Mouse (Mus musculus): ENCODE results near the gene Xpr1. TPM values are rescaled to one million over a fixed set of nuclear protein-coding genes. Genes with fewer than 3 reads are reported as not detected.

The Xpr1 gene
- polyA plus RNA-seq, 1 experiment from 2014 or later, result 61.3 TPM

DNA sequence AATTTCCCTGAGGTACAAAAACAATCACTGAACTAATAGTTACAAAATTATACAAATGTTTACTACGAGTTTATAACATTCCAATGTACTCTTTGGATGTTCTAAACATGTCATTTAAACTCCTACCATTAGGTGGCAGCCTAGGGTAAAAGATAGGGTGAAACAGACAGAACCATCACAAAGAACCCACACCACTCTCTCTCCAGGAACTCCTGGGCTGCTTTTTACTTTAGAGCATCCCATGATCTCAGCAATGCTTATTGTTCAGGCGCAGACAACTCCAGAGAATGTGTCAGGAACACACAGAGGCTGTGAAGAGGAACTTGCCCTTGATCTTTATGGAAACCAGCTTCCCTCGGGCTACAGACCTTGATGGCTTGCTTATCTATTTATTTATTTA lies 123.8 kb downstream of the Xpr1 start:
- H3K4me1 ChIP-seq (ENCODE audit: control insufficient read depth, insufficient read depth, low read length), result no peaks in the 10 kb centered on the region
- H3K9ac ChIP-seq (replicated peaks; ENCODE audit: low read length), result no peak overlapping the region
- H3K9me3 ChIP-seq (ENCODE audit: control insufficient read depth, low read length), result no peaks in the 10 kb centered on the region
- WGBS, result 8% methylated on average over 3 of the region's 3 CpGs
- H3K4me2 ChIP-seq (ENCODE audit: low read length), result no peak overlapping the region
- no peaks in the 10 kb centered on the region for H3K27me3 ChIP-seq (ENCODE audit: control insufficient read depth, insufficient read depth, low read length)
- ATAC-seq (ENCODE audit: low FRiP score, low TSS enrichment) (peak; percentile 86), DNase-seq (peak; percentile 94)
- peaks cover 19% of the 10 kb centered on the region for H3K36me3 ChIP-seq (ENCODE audit: control insufficient read depth, insufficient read depth, low read length)
- H3K27ac ChIP-seq (replicated peaks; ENCODE audit: low read depth, low read length), result no peak overlapping the region
- no peak overlapping the region for H3K4me3 ChIP-seq (replicated peaks; ENCODE audit: low read depth, low read length)

DNA sequence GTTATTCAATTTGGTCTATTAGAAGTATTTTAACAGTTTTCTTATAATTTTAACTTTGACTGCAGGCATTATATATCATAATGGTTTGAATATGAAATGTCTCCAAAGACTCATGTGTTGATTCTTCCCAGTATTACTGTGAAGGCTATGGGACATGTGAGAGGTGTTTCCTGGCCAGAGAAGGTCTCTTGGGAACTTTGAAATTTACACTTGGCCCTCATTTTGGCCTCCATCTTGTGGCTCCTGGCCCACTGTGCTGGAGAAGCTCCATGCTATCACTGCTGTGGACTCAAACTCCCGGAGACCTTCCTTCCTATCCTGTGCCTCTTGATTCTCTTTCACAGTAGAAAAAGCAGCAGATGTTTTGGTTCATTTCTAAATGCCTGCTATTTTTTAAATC lies 127.8 kb downstream of the Xpr1 start:
- H3K9me3 ChIP-seq (ENCODE audit: control insufficient read depth, low read length), result no peaks in the 10 kb centered on the region
- H3K9ac ChIP-seq (replicated peaks; ENCODE audit: low read length), result no peak overlapping the region
- no peak overlapping the region for H3K27ac ChIP-seq (replicated peaks; ENCODE audit: low read depth, low read length)
- no peak for DNase-seq
- no peaks in the 10 kb centered on the region for H3K4me1 ChIP-seq (ENCODE audit: control insufficient read depth, insufficient read depth, low read length)
- WGBS, result 90% methylated on average over 1 of the region's 1 CpGs
- ATAC-seq (ENCODE audit: low FRiP score, low TSS enrichment), result no peak
- peaks cover 47% of the 10 kb centered on the region for H3K36me3 ChIP-seq (ENCODE audit: control insufficient read depth, insufficient read depth, low read length)
- no peaks in the 10 kb centered on the region for H3K27me3 ChIP-seq (ENCODE audit: control insufficient read depth, insufficient read depth, low read length)
- H3K4me2 ChIP-seq (ENCODE audit: low read length), result no peak overlapping the region
- no peak overlapping the region for H3K4me3 ChIP-seq (replicated peaks; ENCODE audit: low read depth, low read length)

GRCm38 (mm10) chr1:155288033-155288432 lies 129.2 kb downstream of the Xpr1 start:
- WGBS, result 84% methylated on average over 3 of the region's 3 CpGs
- DNase-seq (no peak), ATAC-seq (ENCODE audit: low FRiP score, low TSS enrichment) (no peak)
- no peaks in the 10 kb centered on the region for H3K27me3 ChIP-seq (ENCODE audit: control insufficient read depth, insufficient read depth, low read length)
- H3K4me3 ChIP-seq (replicated peaks; ENCODE audit: low read depth, low read length), result no peak overlapping the region
- no peaks in the 10 kb centered on the region for H3K4me1 ChIP-seq (ENCODE audit: control insufficient read depth, insufficient read depth, low read length)
- H3K27ac ChIP-seq (replicated peaks; ENCODE audit: low read depth, low read length), result no peak overlapping the region
- H3K9me3 ChIP-seq (ENCODE audit: control insufficient read depth, low read length), result no peaks in the 10 kb centered on the region
- H3K4me2 ChIP-seq (ENCODE audit: low read length), result no peak overlapping the region
- peaks cover 56% of the 10 kb centered on the region for H3K36me3 ChIP-seq (ENCODE audit: control insufficient read depth, insufficient read depth, low read length)
- no peak overlapping the region for H3K9ac ChIP-seq (replicated peaks; ENCODE audit: low read length)

GRCm38 (mm10) chr1:155283808-155284207 lies 133.4 kb downstream of the Xpr1 start:
- WGBS, result 86% methylated on average over 7 of the region's 7 CpGs
- H3K36me3 ChIP-seq (ENCODE audit: control insufficient read depth, insufficient read depth, low read length), result peaks cover 63% of the 10 kb centered on the region

DNA sequence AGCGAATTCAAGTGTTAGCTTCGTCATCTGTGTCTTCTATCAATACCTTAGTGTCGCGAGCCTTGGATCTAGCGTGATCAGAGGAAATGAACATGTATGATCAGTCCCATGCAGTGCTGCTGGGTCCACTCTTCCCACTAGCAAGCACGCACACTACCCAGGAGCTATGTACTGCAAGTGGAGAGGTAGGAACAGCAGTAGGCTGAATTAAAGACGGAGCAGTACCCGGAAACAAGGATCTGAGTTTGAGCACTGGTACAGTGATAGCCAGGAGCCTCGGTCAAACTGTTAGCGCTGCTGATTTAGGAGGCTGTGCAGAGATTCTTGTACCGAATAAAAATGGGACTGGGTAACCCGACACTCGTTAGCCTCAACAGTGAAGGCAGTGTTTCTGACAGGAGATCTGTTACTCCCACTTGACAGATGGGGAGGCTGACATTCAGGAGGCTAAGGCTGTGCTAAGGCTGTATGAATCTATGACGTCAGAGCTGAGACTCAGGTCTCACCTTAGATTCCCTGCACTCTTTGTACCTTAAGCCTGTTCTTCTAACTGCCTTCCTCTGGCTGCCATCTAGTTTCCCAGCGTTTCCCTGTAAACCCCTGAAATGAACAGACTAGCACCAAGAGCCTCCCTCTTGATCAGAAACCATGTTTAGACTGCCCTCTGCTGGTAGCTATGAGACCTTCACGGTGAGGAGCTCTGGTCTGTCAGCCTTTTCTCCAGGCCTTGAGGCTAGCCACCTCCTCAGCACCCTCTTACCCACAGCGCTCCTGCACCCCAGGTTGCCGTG lies 136.0 kb downstream of the Xpr1 start:
- H3K4me2 ChIP-seq (ENCODE audit: low read length), result no peak overlapping the region
- peak; percentile 81; the same call in 1 of the 2 replicates for ATAC-seq (ENCODE audit: low FRiP score, low TSS enrichment)
- 61% methylated on average over 18 of the region's 18 CpGs for WGBS
- no peaks in the 10 kb centered on the region for H3K27me3 ChIP-seq (ENCODE audit: control insufficient read depth, insufficient read depth, low read length)
- H3K4me1 ChIP-seq (ENCODE audit: control insufficient read depth, insufficient read depth, low read length), result no peaks in the 10 kb centered on the region
- DNase-seq, result peak; percentile 94
- no peak overlapping the region for H3K9ac ChIP-seq (replicated peaks; ENCODE audit: low read length)
- H3K9me3 ChIP-seq (ENCODE audit: control insufficient read depth, low read length), result no peaks in the 10 kb centered on the region
- no peak overlapping the region for H3K4me3 ChIP-seq (replicated peaks; ENCODE audit: low read depth, low read length)
- peaks cover 56% of the 10 kb centered on the region for H3K36me3 ChIP-seq (ENCODE audit: control insufficient read depth, insufficient read depth, low read length)
- H3K27ac ChIP-seq (replicated peaks; ENCODE audit: low read depth, low read length), result no peak overlapping the region

More at GRCm38 (mm10) chr1:155283808-155284207, 133.4 kb downstream of the Xpr1 start:
- no peaks in the 10 kb centered on the region for H3K4me1 ChIP-seq (ENCODE audit: control insufficient read depth, insufficient read depth, low read length)
- no peak overlapping the region for H3K4me3 ChIP-seq (replicated peaks; ENCODE audit: low read depth, low read length)
- DNase-seq (no peak), ATAC-seq (ENCODE audit: low FRiP score, low TSS enrichment) (no peak)
- no peaks in the 10 kb centered on the region for H3K9me3 ChIP-seq (ENCODE audit: control insufficient read depth, low read length)
- H3K4me2 ChIP-seq (ENCODE audit: low read length), result no peak overlapping the region
- H3K27ac ChIP-seq (replicated peaks; ENCODE audit: low read depth, low read length), result no peak overlapping the region
- H3K9ac ChIP-seq (replicated peaks; ENCODE audit: low read length), result no peak overlapping the region
- no peaks in the 10 kb centered on the region for H3K27me3 ChIP-seq (ENCODE audit: control insufficient read depth, insufficient read depth, low read length)

- Histone ChIP-seq H3K36me3 (ENCODE audit: control insufficient read depth, insufficient read depth, low read length) (peaks cover 48% of the 10 kb centered on the region), H3K4me2 (ENCODE audit: low read length) (no peak overlapping the region), H3K27me3 (ENCODE audit: control insufficient read depth, insufficient read depth, low read length) (no peaks in the 10 kb centered on the region), H3K27ac (replicated peaks; ENCODE audit: low read depth, low read length) (no peak overlapping the region), H3K4me1 (ENCODE audit: control insufficient read depth, insufficient read depth, low read length) (no peaks in the 10 kb centered on the region), H3K9ac (replicated peaks; ENCODE audit: low read length) (no peak overlapping the region), H3K4me3 (replicated peaks; ENCODE audit: low read depth, low read length) (no peak overlapping the region), H3K9me3 (ENCODE audit: control insufficient read depth, low read length) (no peaks in the 10 kb centered on the region)
- 84% methylated on average over 10 of the region's 10 CpGs for WGBS
- DNase-seq, result no peak
- no peak for ATAC-seq (ENCODE audit: low FRiP score, low TSS enrichment)
Measured at GRCm38 (mm10) chr1:155280306-155280705, 136.9 kb downstream of the Xpr1 start.

DNA sequence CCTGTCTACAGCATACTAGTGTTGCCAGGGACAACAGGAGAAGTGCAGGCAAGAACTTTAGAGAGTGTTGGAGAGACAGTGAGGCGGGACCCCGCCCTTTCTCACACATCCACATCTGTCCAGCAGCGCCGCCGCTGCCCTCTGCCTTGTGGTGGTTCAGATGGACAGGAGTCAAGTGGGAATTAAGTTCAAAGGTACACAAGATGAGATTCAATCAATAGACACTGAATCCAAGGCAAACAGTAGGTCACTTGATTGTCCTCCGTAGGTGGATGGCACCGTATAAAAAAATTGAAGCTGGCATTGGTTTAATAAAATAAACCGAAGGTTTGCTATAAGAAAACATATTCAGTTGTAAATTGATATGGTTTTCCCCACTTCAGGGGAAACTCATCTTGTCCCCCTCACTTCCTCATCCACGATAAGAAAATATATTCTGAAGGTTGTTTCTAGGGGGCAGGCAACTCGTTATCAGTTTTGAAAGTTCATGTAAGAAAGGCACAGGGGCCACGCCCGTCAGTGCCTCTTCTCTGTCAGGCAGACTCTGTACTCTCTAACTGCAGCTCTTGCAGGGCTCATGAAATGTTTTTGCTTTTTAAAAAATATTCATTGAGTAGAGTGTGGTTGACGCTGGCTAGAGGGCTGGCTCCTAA lies 140.7 kb downstream of the Xpr1 start:
- no peak overlapping the region for H3K4me2 ChIP-seq (ENCODE audit: low read length)
- no peaks in the 10 kb centered on the region for H3K27me3 ChIP-seq (ENCODE audit: control insufficient read depth, insufficient read depth, low read length)
- H3K36me3 ChIP-seq (ENCODE audit: control insufficient read depth, insufficient read depth, low read length), result peaks cover 32% of the 10 kb centered on the region
- 75% methylated on average over 13 of the region's 13 CpGs for WGBS
- no peaks in the 10 kb centered on the region for H3K9me3 ChIP-seq (ENCODE audit: control insufficient read depth, low read length)
- H3K4me3 ChIP-seq (replicated peaks; ENCODE audit: low read depth, low read length), result no peak overlapping the region
- ATAC-seq (ENCODE audit: low FRiP score, low TSS enrichment) (no peak), DNase-seq (no peak)
- no peak overlapping the region for H3K9ac ChIP-seq (replicated peaks; ENCODE audit: low read length)
- no peaks in the 10 kb centered on the region for H3K4me1 ChIP-seq (ENCODE audit: control insufficient read depth, insufficient read depth, low read length)
- no peak overlapping the region for H3K27ac ChIP-seq (replicated peaks; ENCODE audit: low read depth, low read length)

GRCm38 (mm10) chr1:155275793-155276192 lies 141.4 kb downstream of the Xpr1 start:
- 83% methylated on average over 4 of the region's 4 CpGs for whole genome bisulfite sequencing
- H3K27me3 ChIP-seq (ENCODE audit: control insufficient read depth, insufficient read depth, low read length), result no peaks in the 10 kb centered on the region
- H3K9ac ChIP-seq (replicated peaks; ENCODE audit: low read length), result no peak overlapping the region
- no peak for ATAC-seq (ENCODE audit: low FRiP score, low TSS enrichment)
- H3K36me3 ChIP-seq (ENCODE audit: control insufficient read depth, insufficient read depth, low read length), result peaks cover 28% of the 10 kb centered on the region
- no peaks in the 10 kb centered on the region for H3K4me1 ChIP-seq (ENCODE audit: control insufficient read depth, insufficient read depth, low read length)
- H3K9me3 ChIP-seq (ENCODE audit: control insufficient read depth, low read length), result no peaks in the 10 kb centered on the region
- no peak overlapping the region for H3K4me3 ChIP-seq (replicated peaks; ENCODE audit: low read depth, low read length)
- DNase-seq, result no peak
- H3K4me2 ChIP-seq (ENCODE audit: low read length), result no peak overlapping the region
- H3K27ac ChIP-seq (replicated peaks; ENCODE audit: low read depth, low read length), result no peak overlapping the region

- Histone ChIP-seq H3K4me2 (ENCODE audit: low read length) (no peak overlapping the region), H3K9ac (replicated peaks; ENCODE audit: low read length) (no peak overlapping the region), H3K36me3 (ENCODE audit: control insufficient read depth, insufficient read depth, low read length) (peaks cover 20% of the 10 kb centered on the region), H3K27me3 (ENCODE audit: control insufficient read depth, insufficient read depth, low read length) (no peaks in the 10 kb centered on the region), H3K9me3 (ENCODE audit: control insufficient read depth, low read length) (no peaks in the 10 kb centered on the region), H3K27ac (replicated peaks; ENCODE audit: low read depth, low read length) (no peak overlapping the region), H3K4me1 (ENCODE audit: control insufficient read depth, insufficient read depth, low read length) (no peaks in the 10 kb centered on the region), H3K4me3 (replicated peaks; ENCODE audit: low read depth, low read length) (no peak overlapping the region)
- 89% methylated on average over 3 of the region's 3 CpGs for WGBS
- no peak for ATAC-seq (ENCODE audit: low FRiP score, low TSS enrichment)
- DNase-seq, result no peak
Measured at GRCm38 (mm10) chr1:155274976-155275375, 142.2 kb downstream of the Xpr1 start.
